Mouse (Mus musculus): ENCODE results near the gene Hspa1b. TPM values are rescaled to one million over a fixed set of nuclear protein-coding genes. Genes with fewer than 3 reads are reported as not detected.

Hspa1b gene
- 100 to 1,000 TPM; 240 to 289 TPM for total RNA-seq (2023)

DNA sequence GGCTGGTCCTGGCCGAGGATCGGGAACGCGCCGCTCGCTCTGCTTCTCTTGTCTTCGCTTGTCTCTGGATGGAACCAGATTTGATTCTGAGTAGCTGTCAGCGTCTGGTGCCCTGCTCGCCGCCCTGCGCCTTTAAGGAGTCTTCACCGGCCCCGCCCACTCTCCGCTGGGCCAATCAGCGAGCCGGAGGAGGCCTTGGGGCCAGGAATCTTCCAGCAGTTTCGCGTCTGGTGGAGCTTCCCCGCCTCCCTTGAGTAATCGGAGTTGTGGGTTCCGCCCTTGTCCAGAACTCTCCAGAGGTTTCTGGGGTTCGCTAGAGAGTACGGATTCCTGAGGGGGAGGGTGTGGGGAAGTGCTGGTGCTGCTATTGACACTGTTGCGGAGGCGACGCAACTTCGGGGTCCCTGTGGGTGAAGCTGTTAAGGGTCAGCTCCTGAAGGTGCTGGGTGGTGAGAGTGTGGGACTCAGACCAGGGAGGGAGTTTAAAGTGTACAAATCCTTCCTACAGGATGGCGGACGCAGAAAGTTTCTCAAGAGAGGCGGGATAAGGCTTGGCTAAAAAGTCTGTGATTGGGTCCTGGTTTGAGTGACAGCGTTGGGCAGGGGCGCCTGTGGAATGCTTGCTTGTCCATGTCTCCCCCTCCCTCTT, at the start of gene Hspa1b:
TSS of gene Hspa1b (minus strand) at position 109 of the 649 bp plus-strand sequence.

DNA sequence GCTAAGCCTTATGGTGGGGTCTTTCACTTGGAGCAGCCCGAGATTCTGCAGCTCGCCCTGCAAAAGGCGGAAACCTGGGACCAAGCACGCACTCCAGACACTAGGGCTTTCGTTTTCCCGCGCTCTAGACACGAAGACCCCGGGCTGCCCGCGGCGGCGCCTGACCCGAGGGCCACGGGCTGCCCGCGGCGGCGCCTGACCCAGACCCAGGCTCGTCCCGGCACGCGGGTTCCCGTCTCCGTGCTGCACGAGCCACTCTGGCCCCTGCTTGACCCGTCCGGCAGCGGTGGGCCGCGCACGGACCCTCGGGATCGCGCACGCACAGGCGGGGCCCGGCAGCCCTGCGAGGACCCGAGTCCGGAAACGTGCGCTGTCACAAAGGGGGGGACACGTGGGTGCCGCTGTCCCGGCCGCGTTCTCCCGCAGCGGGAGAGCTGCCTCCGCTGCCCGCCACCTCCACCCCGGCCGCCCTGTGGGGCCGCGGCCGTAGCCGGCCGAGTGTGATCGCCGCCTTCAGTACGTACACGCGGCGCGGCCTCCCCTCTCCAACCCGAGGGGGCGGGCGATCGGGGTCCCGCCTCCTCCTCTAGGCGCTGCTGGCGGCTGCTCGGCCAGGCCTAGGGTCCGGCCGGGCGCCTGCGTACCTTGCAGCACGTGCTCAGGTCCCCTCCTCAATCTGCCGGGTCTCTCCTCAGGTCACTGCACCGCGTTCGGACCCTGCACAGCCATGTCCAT, 41.8 kb upstream of the Hspa1b start, which contains the start of gene Vars:
TSS of gene Vars (plus strand) at position 271 of the 735 bp plus-strand sequence.

DNA sequence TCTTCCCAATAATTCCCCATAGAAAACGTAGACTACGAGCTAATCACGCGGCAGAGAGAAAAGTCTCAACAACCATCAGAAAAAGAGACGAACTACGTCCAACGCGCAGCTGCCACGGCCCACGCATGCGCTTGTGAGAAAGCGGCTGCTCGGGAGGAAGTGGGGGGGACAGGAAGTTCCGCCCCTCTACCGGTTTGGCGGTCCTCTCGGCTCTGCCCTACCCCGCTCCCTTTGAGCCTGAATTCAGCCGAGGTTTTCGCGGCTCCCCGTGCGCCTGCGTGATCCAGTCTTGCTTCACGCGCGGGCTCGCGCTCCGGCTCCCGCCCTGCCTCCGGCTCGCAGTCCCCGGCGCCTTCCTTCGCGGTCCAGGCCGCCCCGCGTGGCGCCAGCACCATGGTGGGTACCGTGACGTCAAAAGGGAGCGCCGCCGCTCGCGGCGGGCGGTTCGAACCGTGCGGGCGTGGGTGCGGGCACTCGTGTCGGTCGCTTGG, 22.7 kb upstream of the Hspa1b start, which contains the start of gene Lsm2:
TSS of gene Lsm2 (plus strand) at position 173 of the 491 bp plus-strand sequence.

DNA sequence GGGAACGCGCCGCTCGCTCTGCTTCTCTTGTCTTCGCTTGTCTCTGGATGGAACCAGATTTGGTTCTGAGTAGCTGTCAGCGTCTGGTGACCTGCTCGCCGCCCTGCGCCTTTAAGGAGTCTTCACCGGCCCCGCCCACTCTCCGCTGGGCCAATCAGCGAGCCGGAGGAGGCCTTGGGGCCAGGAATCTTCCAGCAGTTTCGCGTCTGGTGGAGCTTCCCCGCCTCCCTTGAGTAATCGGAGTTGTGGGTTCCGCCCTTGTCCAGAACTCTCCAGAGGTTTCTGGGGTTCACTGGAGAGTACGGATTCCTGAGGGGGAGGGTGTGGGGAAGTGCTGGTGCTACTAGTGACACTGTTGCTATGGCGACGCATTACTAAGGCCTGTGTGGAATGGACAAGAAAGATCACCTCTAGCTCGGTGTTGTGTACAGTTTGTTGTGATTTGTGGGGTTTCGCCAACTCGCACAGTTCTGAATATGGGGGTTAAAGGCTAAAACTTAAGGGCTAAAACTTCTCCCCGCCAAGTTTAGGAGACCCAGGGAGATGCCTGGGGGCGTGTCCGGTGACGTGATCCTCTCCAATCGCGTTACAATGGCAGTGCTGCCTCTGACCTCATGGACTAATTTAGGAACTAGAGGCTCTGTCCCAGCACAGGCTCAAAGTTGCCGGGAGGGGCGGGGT, 13.2 kb upstream of the Hspa1b start, which contains the start of the genes Hspa1a and Hspa1l:
TSS of gene Hspa1a (minus strand) at position 88 of the 681 bp plus-strand sequence.
TSS of gene Hspa1l (plus strand) at position 635 of the 681 bp plus-strand sequence.

DNA sequence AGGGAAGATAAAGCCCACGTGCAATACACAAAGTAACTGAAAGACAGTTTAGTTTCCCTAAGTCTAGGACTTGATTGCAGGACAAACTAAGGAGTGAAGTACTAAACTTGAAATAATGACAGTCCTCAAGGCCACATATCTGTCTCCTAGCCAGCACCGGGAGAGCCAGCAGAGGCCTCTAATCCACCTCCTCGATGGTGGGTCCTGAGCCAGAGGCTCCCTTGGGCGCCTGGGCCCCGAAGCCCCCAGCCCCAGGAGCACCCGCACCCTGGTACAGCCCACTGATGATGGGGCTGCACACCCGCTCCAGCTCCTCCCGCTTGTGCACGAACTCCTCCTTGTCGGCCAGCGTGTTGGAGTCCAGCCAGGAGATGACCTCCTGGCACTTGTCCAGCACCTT, 10.8 kb upstream of the Hspa1b start, which contains the start of gene Gm20481:
TSS of gene Gm20481 (plus strand) at position 91 of the 400 bp plus-strand sequence.

DNA sequence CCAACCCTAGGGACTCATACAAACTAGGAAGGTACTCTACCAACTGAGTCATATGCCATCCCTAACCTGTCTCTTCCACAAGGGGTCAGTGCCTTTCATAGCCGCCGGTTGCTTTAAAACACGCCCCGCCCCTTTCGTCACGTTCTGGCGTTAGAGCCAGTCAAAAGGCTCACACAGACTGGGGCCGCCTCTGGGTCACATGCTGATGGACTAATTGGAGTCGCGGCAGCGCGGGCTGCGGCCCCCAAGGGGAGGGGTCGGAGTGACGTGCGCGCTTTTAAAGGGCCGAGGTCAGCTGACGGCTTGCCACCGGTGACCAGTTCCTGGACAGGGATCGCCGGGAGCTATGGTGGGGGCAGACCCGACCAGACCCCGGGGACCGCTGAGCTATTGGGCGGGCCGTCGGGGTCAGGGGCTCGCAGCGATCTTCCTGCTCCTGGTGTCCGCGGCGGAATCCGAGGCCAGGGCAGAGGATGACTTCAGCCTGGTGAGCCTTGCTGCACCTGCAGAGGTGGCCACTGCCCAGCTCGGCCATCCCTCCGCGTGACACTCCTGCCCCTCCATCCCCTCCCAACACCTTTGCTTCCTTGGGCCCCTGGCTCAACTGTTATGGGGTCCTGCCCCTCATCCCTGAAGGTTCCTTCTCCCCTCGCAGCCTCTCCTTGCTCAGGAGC, 27.8 kb downstream of the Hspa1b start, which contains the start of gene Neu1:
TSS of gene Neu1 (plus strand) at position 193 of the 674 bp plus-strand sequence.

DNA sequence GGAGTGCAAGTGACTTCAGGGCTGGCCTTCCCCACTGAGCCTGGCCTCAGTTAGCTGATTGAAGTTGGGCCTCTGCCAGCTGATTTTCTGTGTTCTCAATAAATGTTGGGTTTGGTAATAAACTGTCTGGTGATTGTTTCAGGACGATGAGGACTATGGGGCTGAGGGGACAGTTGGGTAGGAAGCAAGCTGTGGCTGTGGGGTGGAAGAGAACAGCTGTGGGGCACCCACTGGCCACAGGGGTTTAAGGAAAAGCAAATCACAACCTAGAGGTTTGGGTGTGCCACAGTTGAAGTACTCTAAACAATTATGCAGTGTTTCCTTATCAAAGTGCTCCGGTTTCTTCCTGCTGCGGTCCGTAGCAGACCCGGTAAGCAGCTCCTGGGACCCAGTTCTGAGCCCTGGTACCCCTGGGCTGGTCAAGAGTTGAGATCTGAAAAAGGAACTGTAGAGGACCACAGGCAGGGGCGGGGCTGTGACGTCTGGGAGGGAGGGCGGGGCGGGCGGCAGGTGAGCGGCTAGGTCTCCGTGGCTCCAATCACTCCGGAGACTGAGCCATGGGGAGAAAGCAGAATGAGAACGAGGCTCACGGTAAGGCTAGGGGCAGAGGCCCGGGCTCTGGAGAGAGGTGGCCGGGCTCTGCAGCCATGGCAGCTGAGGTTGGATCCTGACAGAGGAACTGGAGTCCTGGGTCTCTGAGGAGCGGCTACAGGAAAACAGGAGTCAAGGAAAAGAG, 44.9 kb downstream of the Hspa1b start, which contains the start of gene Slc44a4:
TSS of gene Slc44a4 (plus strand) at position 537 of the 736 bp plus-strand sequence.

Other genes with a start within 250 kb of the Hspa1b start
- gene C4b, start 215.4 kb downstream of the Hspa1b start, total RNA-seq (2023), result 10 to 100 TPM in 1 of 2 experiments, 1 to 10 TPM in 1; 5.0 to 25.9 TPM
- gene Cyp21a1, start 154.7 kb downstream of the Hspa1b start, total RNA-seq (2023), result not detected
- 10 to 100 TPM; 64.1 to 71.7 TPM for gene Stk19, start 122.3 kb downstream of the Hspa1b start, total RNA-seq (2023)
- 10 to 100 TPM; 48.5 to 48.9 TPM for gene Dxo, start 122.2 kb downstream of the Hspa1b start, total RNA-seq (2023)
- 10 to 100 TPM; 83.5 to 92.5 TPM for gene Skiv2l, start 109.0 kb downstream of the Hspa1b start, total RNA-seq (2023)
- gene Nelfe, start 108.8 kb downstream of the Hspa1b start, total RNA-seq (2023), result 10 to 100 TPM; 21.6 to 31.4 TPM
- 10 to 100 TPM; 10.9 to 15.3 TPM for gene Cfb, start 96.7 kb downstream of the Hspa1b start, total RNA-seq (2023)
- gene Zbtb12, start 79.8 kb downstream of the Hspa1b start, total RNA-seq (2023), result 1 to 10 TPM; 3.3 to 3.8 TPM
- gene Gm20547, start 77.2 kb downstream of the Hspa1b start, total RNA-seq (2023), result not detected
- 10 to 100 TPM; 16.6 to 17.2 TPM for gene C2, start 61.0 kb downstream of the Hspa1b start, total RNA-seq (2023)
- 100 to 1,000 TPM; 134 to 139 TPM for gene Ehmt2, start 60.8 kb downstream of the Hspa1b start, total RNA-seq (2023)
- gene Slc44a4, start 44.8 kb downstream of the Hspa1b start, total RNA-seq (2023), result not detected
- gene Neu1, start 28.0 kb downstream of the Hspa1b start, total RNA-seq (2023), result 10 to 100 TPM; 58.9 to 60.2 TPM
- gene Gm20481, start 10.7 kb upstream of the Hspa1b start, total RNA-seq (2023), result not detected
- 100 to 1,000 TPM; 322 to 373 TPM for gene Hspa1a, start 12.9 kb upstream of the Hspa1b start, total RNA-seq (2023)
- under 1 TPM; 0.55 to 0.76 TPM for gene Hspa1l, start 13.5 kb upstream of the Hspa1b start, total RNA-seq (2023)
- gene Lsm2, start 22.6 kb upstream of the Hspa1b start, total RNA-seq (2023), result 10 to 100 TPM; 18.6 to 21.1 TPM
- gene Vars, start 41.7 kb upstream of the Hspa1b start, total RNA-seq (2023), result 10 to 100 TPM; 89.4 to 93.9 TPM
- gene Vwa7, start 57.3 kb upstream of the Hspa1b start, total RNA-seq (2023), result under 1 TPM in 1 of 2 experiments, not detected in 1; 0.16 TPM
- gene Sapcd1, start 68.8 kb upstream of the Hspa1b start, total RNA-seq (2023), result not detected
- gene Msh5, start 87.5 kb upstream of the Hspa1b start, total RNA-seq (2023), result 1 to 10 TPM; 1.0 to 2.2 TPM
- gene Clic1, start 90.7 kb upstream of the Hspa1b start, total RNA-seq (2023), result 100 to 1,000 TPM; 258 to 267 TPM
- gene Ddah2, start 99.8 kb upstream of the Hspa1b start, total RNA-seq (2023), result 1 to 10 TPM; 1.2 to 1.7 TPM
- not detected for gene Ly6g6c, start 106.2 kb upstream of the Hspa1b start, total RNA-seq (2023)
- gene Mpig6b, start 106.9 kb upstream of the Hspa1b start, total RNA-seq (2023), result not detected
- not detected for gene Ly6g6e, start 117.7 kb upstream of the Hspa1b start, total RNA-seq (2023)
- not detected for gene Ly6g6d, start 118.8 kb upstream of the Hspa1b start, total RNA-seq (2023)
- not detected for gene Ly6g6f, start 126.4 kb upstream of the Hspa1b start, total RNA-seq (2023)
- gene Abhd16a, start 130.0 kb upstream of the Hspa1b start, total RNA-seq (2023), result 10 to 100 TPM; 58.8 to 60.6 TPM
- gene Ly6g5c, start 149.0 kb upstream of the Hspa1b start, total RNA-seq (2023), result not detected
- gene Ly6g5b, start 156.2 kb upstream of the Hspa1b start, total RNA-seq (2023), result under 1 TPM; 0.42 to 0.61 TPM
- 10 to 100 TPM; 22.2 to 30.3 TPM for gene Gpank1, start 162.2 kb upstream of the Hspa1b start, total RNA-seq (2023)
- 100 to 1,000 TPM; 133 to 155 TPM for gene Csnk2b, start 162.8 kb upstream of the Hspa1b start, total RNA-seq (2023)
- gene D17H6S53E, start 167.1 kb upstream of the Hspa1b start, total RNA-seq (2023), result 10 to 100 TPM; 15.5 to 25.3 TPM
- gene Apom, start 172.8 kb upstream of the Hspa1b start, total RNA-seq (2023), result not detected
- 100 to 1,000 TPM; 324 to 360 TPM for gene Bag6, start 175.9 kb upstream of the Hspa1b start, total RNA-seq (2023)
- gene Prrc2a, start 205.7 kb upstream of the Hspa1b start, total RNA-seq (2023), result 100 to 1,000 TPM; 227 to 228 TPM
- 100 to 1,000 TPM; 172 to 206 TPM for gene Aif1, start 216.8 kb upstream of the Hspa1b start, total RNA-seq (2023)
- 100 to 1,000 TPM; 935 to 974 TPM for gene Lst1, start 229.2 kb upstream of the Hspa1b start, total RNA-seq (2023)
- 10 to 100 TPM; 72.7 to 86.4 TPM for gene Ltb, start 235.2 kb upstream of the Hspa1b start, total RNA-seq (2023)
- gene Tnf, start 242.8 kb upstream of the Hspa1b start, total RNA-seq (2023), result 10 to 100 TPM; 57.3 to 92.8 TPM
- not detected for gene Lta, start 246.1 kb upstream of the Hspa1b start, total RNA-seq (2023)

Measured in monocyte, adult 59 days (primary cell).